Mouse (Mus musculus) forebrain, embryonic 16.5 days (tissue): ENCODE data around the gene Tm9sf4. TPM values are rescaled to one million over a fixed set of nuclear protein-coding genes. Genes with fewer than 3 reads are reported as not detected.

Source experiments
- ATAC-seq: fragments of 200-750 bp; cut with Nextera tagmentation; 2 replicates; pipeline ENCODE4 v1.8.0; 2017; ENCODE audit warnings: mild to moderate bottlenecking, moderate library complexity
- H3K27ac ChIP-seq: fragments of 300-500 bp; sonication (generic); 2 replicates; pipeline ENCODE4 v1.5.1; 2014; ENCODE audit warnings: low read length, control low read depth
- H3K27me3 ChIP-seq: fragments of 300-500 bp; sonication (generic); replicated peaks from 2 replicates; pipeline ENCODE4 v1.6.1; 2014; ENCODE audit warnings: low read length; ENCODE audit not compliant: control insufficient read depth, insufficient read depth
- H3K36me3 ChIP-seq: fragments of 300-500 bp; sonication (generic); 2 replicates; pipeline ENCODE4 v1.6.1; 2014; ENCODE audit not compliant: control insufficient read depth, insufficient read depth
- H3K4me1 ChIP-seq: fragments of 300-500 bp; sonication (generic); replicated peaks from 2 replicates; pipeline ENCODE4 v1.6.1; 2014; ENCODE audit warnings: low read length; ENCODE audit not compliant: control insufficient read depth, insufficient read depth
- H3K4me2 ChIP-seq: fragments of 300-500 bp; sonication (generic); 2 replicates; pipeline ENCODE4 v1.6.1; 2014; ENCODE audit warnings: mild to moderate bottlenecking, low read length, control low read depth
- H3K4me3 ChIP-seq: fragments of 300-500 bp; sonication (generic); replicated peaks from 2 replicates; pipeline ENCODE4 v1.5.1; 2014; ENCODE audit warnings: mild to moderate bottlenecking, low read length, control low read depth
- H3K9ac ChIP-seq: fragments of 300-500 bp; sonication (generic); replicated peaks from 2 replicates; pipeline ENCODE4 v1.6.1; 2014; ENCODE audit warnings: low read depth, low read length, control low read depth
- H3K9me3 ChIP-seq: fragments of 300-500 bp; sonication (generic); 2 replicates; pipeline ENCODE4 v1.6.1; 2016; ENCODE audit warnings: low read length; ENCODE audit not compliant: control insufficient read depth
- WGBS: fragments of 180-500 bp; shearing (Covaris S2); extraction: QIAGEN DNeasy Blood & Tissue Kit; methylation state at CpG from one replicate; pipeline ENCODE4 v1.1.7; 2014; 5-methylcytosine and 5-hydroxymethylcytosine counted together
- polyA plus RNA-seq: library from polyadenylated mRNA; unstranded; fragments of >200 nt; fragmentation: Nextera tagmentation; extraction: Ambion mirVana; gene quantifications from 2 replicates; pipeline ENCODE4 v1.2.1, GENCODE M21; 2015

The Tm9sf4 gene
- polyA plus RNA-seq, 1 experiment from 2014 or later: 78.9 TPM

DNA sequence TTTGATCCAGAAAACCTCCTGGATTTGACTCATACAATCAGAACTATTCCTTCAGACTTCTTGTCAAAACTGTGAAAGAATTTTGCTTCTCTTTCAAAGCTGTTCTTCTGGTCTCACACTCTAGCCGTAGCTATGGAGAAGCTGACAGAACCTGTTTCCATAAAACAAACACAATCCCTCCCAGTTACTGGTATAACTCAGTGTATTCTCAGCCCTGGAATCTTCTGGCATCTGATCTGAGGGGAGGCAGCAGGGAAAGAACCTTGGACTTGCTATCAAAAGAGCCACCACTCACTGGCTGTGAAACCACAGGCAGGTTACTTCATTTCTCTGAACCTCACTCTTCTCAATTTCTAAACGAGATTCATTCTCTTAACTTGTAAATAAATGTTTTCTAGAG lies 77.3 kb downstream of the Tm9sf4 start:
- WGBS: 57% methylated on average over 2 of the region's 2 CpGs
- Histone ChIP-seq H3K4me2 (no peak overlapping the region), H3K4me3 (no peak overlapping the region)

DNA sequence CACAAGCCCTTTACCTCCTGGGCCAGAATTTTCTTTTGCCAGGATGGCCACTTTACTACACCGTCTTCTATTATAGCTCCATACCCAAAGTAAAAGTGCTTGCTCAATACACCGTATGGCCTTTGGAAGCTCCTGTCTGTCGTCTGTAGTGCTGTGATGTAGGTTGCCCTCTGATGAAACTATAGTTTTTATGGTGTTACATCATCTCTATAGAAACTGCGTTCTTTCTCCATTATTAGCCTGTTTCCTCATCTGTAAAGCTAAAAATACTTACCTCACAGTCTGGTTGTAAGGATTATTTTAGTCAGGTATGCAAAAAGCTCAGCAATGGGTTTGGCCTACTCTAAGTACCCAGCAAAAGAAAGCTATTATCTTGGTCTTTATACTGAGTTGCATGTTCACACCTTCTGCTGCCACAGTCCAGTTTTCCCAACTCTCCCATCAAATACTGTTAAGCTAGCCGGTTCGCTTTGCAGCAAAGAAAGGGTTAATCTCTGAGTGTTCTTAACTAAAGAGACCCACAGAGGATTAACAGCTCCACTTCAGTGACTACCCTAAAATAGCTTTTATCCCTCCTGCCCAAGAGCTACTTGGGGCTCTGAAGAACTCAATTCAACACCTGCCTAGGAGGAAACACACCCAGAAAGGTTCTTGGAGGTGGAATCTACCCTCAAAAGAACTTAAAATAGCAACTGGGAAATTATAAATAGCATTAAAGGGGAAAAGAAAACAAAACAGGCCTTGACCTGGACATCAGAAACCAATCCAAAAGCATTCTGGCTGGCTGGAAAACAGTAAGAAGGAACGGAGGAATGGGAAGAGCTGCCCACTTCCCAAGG lies 78.1 kb downstream of the Tm9sf4 start:
- no peak for ATAC-seq
- 34% methylated on average over 7 of the region's 7 CpGs for WGBS
- H3K4me1 ChIP-seq: peaks cover 27% of the 10 kb centered on the region

More for the DNA sequence above, 77.3 kb downstream of the Tm9sf4 start:
- peaks cover 21% of the 10 kb centered on the region for H3K36me3 ChIP-seq
- ATAC-seq: no peak
- H3K9me3 ChIP-seq: no peaks in the 10 kb centered on the region
- H3K27ac ChIP-seq: no peak overlapping the region
- H3K27me3 ChIP-seq: no peaks in the 10 kb centered on the region
- peaks cover 27% of the 10 kb centered on the region for H3K4me1 ChIP-seq
- no peak overlapping the region for H3K9ac ChIP-seq

DNA sequence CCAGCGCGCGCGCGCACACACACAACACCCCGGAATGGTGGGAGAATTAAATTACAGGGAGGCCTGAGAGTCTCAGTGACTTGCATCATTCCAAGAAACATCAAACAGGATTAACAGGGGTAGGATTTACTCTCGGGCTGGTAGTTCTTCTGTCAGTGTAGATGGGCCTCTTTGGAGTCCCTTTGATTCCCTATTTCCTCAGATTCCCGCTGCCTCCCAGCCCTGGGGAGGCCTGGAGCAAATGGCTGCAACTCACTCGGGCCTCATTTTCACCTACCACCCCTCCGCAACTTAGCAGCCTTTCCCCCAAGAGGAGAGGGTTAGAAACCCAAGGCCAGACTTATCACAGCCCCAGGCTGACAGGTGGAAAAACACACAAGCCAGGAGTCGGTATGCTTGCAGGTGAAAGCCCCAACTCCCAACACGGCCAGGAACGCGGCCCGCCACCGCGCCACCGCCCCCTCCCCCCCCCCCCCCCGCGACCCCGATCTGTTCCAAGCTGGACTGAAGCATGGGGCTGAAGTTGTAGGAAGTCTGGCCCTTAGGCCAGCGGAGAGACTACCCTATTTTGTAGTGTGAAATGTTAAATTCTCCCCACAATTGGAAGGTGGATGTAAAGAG lies 78.9 kb downstream of the Tm9sf4 start:
- Histone ChIP-seq H3K9me3 (no peaks in the 10 kb centered on the region), H3K4me3 (peak overlapping the region; percentile 72), H3K4me2 (peak overlapping the region; percentile 83), H3K27me3 (no peaks in the 10 kb centered on the region), H3K36me3 (peaks cover 10% of the 10 kb centered on the region; the same call in 1 of the 2 replicates), H3K27ac (no peak overlapping the region; the same call in 1 of the 2 replicates), H3K9ac (peak overlapping the region; percentile 98), H3K4me1 (peaks cover 27% of the 10 kb centered on the region)
- no peak for ATAC-seq
- WGBS: 0% methylated on average over 16 of the region's 22 CpGs

More for the DNA sequence above, 78.1 kb downstream of the Tm9sf4 start:
- Histone ChIP-seq H3K4me2 (peak overlapping the region; percentile 83), H3K27me3 (no peaks in the 10 kb centered on the region), H3K4me3 (peak overlapping the region; percentile 72), H3K9ac (peak overlapping the region; percentile 98), H3K9me3 (no peaks in the 10 kb centered on the region), H3K36me3 (peaks cover 16% of the 10 kb centered on the region), H3K27ac (no peak overlapping the region; the same call in 1 of the 2 replicates)

DNA sequence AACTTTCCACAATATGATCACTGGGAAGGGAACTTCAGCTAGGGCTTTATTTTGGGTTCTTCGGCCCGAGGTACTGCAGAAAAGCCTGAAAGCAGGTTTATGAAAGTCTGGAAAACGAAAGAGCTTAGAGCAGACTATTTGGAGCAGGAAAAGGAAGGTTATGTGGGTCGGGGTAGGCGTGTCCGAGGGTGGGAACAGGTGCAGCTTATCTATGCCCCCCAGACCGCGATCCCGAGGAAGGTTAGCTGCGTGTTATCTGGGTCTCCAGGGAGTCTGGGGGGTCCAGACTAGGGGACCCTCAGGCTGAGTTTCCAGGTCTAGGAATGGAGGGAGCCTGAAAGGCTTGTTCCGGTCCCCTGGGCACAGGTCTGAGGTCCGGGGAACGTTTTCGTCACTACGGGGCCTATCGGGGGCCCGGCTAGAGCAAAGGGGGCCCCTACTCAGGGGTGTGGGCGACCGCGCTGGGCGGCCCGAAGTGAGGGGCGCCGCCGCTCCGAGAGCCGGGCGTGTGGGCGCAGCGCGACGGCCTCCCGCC lies 79.7 kb downstream of the Tm9sf4 start:
- Histone ChIP-seq H3K27ac (peak overlapping the region; percentile 87), H3K4me3 (peak overlapping the region; percentile 72), H3K9me3 (no peaks in the 10 kb centered on the region), H3K9ac (peak overlapping the region; percentile 98), H3K36me3 (0 out of 2 replicates have a peak, but pooled peaks cover 4% of the 10 kb centered on the region), H3K4me1 (peaks cover 27% of the 10 kb centered on the region), H3K4me2 (peak overlapping the region; percentile 83), H3K27me3 (no peaks in the 10 kb centered on the region)
- ATAC-seq: peak; percentile 75
- WGBS: under 1% methylated on average over 33 of the region's 33 CpGs

DNA sequence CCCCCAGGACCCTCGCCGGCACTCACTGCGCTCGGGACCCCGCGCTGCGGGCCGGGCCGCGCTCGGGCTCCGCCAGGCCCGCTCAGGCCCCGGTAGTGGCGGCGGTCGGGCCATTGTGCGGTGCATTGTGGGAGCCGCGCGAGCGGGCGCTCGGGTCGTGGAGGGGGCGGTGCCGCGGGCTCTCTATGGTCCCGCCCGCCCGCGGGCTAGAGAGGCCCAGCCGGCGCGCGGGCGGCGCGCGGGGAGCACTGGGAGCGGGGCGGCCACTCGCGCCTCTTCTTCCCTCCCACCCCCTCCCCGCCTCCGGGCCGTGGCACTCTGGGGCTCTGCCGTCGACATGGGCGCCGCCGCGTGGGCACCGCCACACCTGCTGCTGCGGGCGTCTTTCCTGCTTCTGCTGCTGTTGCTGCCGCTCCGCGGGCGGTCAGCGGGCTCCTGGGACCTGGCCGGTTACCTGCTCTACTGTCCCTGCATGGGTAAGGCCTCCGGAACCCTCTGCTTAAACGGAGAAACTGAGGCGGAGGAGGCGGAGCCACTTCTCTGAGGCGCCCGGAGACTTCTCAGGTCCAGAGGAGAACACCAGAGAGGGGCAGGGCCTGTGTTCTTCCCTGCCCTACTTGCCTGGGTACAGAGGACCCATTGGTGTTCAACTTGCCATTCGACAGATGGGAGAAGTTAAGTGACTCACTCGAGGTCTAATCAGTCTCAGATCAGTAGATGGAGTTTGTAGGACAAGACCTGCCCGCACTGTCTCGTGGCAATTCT lies 80.3 kb downstream of the Tm9sf4 start, which contains the start of the genes Plagl2 and Pofut1:
TSS of gene Plagl2 (minus strand) at position 177 of the 765 bp plus-strand sequence.
TSS of gene Pofut1 (plus strand) at position 284 of the 765 bp plus-strand sequence.
- H3K27me3 ChIP-seq: no peaks in the 10 kb centered on the region
- H3K36me3 ChIP-seq: 0 out of 2 replicates have a peak, but pooled peaks cover 4% of the 10 kb centered on the region
- peak within 1 kb of the TSS; percentile 87 for H3K27ac ChIP-seq
- ATAC-seq: peak; percentile 99
- no peaks in the 10 kb centered on the region for H3K9me3 ChIP-seq
- peak within 1 kb of the TSS; percentile 98 for H3K9ac ChIP-seq
- peak within 1 kb of the TSS; percentile 83 for H3K4me2 ChIP-seq
- H3K4me1 ChIP-seq: peaks cover 27% of the 10 kb centered on the region
- WGBS: under 1% methylated on average over 52 of the region's 72 CpGs
- H3K4me3 ChIP-seq: peak within 1 kb of the TSS; percentile 72

DNA sequence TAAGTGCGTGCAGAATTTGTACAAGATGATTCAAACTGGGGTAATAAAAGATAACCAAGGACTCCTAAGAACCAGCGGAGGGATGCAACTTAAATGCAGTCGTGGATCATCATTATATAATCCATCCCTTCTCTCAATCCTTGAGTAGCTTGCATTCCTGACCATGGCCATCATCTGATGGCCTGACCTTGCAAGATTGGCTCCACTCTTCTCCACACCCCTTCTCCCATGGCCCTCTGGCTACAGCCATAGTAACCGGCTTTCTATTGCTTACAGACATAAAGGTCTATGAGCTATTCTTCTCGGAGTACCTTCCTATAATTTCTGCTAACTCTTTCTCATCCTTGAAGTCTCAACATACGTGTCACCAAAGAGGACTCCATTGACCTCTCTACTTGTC lies 81.1 kb downstream of the Tm9sf4 start:
- H3K9ac ChIP-seq: peak overlapping the region; percentile 98
- no peak for ATAC-seq
- 62% methylated on average over 6 of the region's 6 CpGs for WGBS

DNA sequence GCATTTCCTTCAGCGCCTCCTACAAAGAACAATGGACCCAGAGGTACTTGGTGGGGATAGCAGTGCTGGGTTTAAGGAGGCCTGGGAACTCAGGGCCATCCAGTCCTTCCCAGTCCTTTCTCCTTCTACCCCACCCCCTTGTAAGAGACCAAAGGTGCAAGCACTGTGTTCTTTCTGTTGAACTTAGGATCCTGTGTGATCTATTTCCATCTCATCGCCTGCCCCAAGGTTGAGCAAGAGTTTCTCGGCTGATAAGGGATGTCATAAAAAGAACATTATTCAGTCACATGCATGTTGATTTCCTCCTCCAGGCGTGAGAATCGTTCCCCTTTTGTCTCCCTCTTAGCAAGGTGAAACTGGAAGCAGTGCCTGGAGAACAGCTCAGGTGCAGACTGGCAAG lies 88.6 kb downstream of the Tm9sf4 start:
- ATAC-seq: no peak
- 89% methylated on average over 5 of the region's 5 CpGs for WGBS
- H3K4me3 ChIP-seq: no peak overlapping the region
- H3K9me3 ChIP-seq: no peaks in the 10 kb centered on the region
- no peak overlapping the region for H3K4me2 ChIP-seq
- no peak overlapping the region for H3K9ac ChIP-seq
- no peak overlapping the region for H3K27ac ChIP-seq
- peaks cover 4% of the 10 kb centered on the region; the same call in 1 of the 2 replicates for H3K36me3 ChIP-seq
- H3K27me3 ChIP-seq: no peaks in the 10 kb centered on the region
- no peaks in the 10 kb centered on the region for H3K4me1 ChIP-seq

More for the DNA sequence above, 81.1 kb downstream of the Tm9sf4 start:
- Histone ChIP-seq H3K27ac (no peak overlapping the region), H3K9me3 (no peaks in the 10 kb centered on the region), H3K36me3 (0 out of 2 replicates have a peak, but pooled peaks cover 4% of the 10 kb centered on the region), H3K27me3 (no peaks in the 10 kb centered on the region), H3K4me1 (peaks cover 27% of the 10 kb centered on the region), H3K4me2 (peak overlapping the region; percentile 68), H3K4me3 (peak overlapping the region; percentile 72)

DNA sequence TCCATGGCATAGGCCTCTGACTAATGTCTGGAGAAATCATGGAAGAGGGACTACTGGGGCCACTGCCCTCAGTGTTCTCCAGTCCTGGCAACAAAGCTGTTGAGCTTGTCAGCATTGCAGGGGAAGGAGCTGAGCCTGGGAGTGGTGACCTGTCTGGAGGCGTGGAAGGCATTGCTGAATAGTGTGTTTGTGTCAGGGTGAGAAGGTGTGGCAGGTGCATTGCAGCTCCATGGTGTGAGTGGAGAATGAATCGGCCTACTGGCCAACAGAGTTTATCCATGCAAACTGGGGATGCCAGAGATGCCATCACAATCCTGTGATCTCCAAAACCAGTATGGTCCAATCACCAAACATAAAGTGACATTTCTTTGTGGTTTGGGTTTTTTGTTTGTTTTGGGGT lies 95.5 kb downstream of the Tm9sf4 start:
- no peak for ATAC-seq
- Histone ChIP-seq H3K27me3 (no peaks in the 10 kb centered on the region), H3K27ac (no peak overlapping the region), H3K4me2 (no peak overlapping the region), H3K9me3 (no peaks in the 10 kb centered on the region), H3K9ac (no peak overlapping the region), H3K4me1 (no peaks in the 10 kb centered on the region), H3K36me3 (0 out of 2 replicates have a peak, but pooled peaks cover 5% of the 10 kb centered on the region), H3K4me3 (no peak overlapping the region)
- WGBS: 90% methylated on average over 2 of the region's 2 CpGs
